Mouse (Mus musculus) activated CD4-positive, CD25-positive, alpha-beta regulatory T cell (primary cell): ENCODE measurements around the gene Mrgpra1. TPM values are rescaled to one million over a fixed set of nuclear protein-coding genes. Genes with fewer than 3 reads are reported as not detected.

ENCODE experiments used
- polyA plus RNA-seq, 2 experiments: library from polyadenylated mRNA; unstranded; fragments of 100-300 nt; shearing (Covaris generic); gene quantifications; one replicate each; pipeline ENCODE4 v1.2.1; 2017

Mrgpra1 gene
- polyA plus RNA-seq: not detected

DNA sequence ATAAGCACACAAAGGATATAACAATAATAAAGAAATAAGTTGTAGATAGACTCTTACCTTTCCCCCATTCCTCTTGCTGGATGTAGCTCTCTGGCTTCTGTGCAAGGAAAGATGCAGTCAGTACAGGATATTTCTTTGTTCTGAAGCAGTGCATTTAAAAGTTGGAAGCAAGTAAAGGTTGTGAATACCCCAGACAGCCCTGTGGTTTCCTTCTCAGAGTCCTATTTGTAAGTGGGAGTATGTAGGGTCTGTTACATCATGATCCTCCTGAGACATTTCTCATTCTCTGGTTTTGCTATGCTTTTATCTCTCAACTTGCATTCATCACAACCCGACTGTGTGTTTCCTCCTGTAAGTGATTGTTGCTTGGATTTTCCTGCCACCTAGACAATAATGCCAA, at the start of gene Mrgpra1:
Gene Mrgpra1, minus strand, starts transcription at position 101 of the 400 bp plus-strand sequence.

Other genes with a start within 250 kb of the Mrgpra1 start
- 1 to 10 TPM in 1 of 2 experiments, under 1 TPM in 1; 0.90 to 9.1 TPM for gene Ptpn5, start 220.6 kb downstream of the Mrgpra1 start, polyA plus RNA-seq
- gene Mrgpra6, start 149.3 kb downstream of the Mrgpra1 start, polyA plus RNA-seq: not detected
- not detected for gene Mrgpra9, start 101.4 kb downstream of the Mrgpra1 start, polyA plus RNA-seq
- under 1 TPM in 1 of 2 experiments, not detected in 1; 0.37 TPM for gene Mrgpra2a, start 97.9 kb upstream of the Mrgpra1 start, polyA plus RNA-seq
- under 1 TPM in 1 of 2 experiments, not detected in 1; 0.56 TPM for gene Mrgpra2b, start 174.6 kb upstream of the Mrgpra1 start, polyA plus RNA-seq
- gene Mrgpra3, start 247.1 kb upstream of the Mrgpra1 start, polyA plus RNA-seq: not detected